Mouse (Mus musculus): ENCODE measurements around the gene Ager.
A peak's percentile ranks its signal among the peaks of the same experiment; 100 is the strongest.

The Ager gene

GRCm38 (mm10) chr17:34597566-34598095, at the start of gene Ager:
Gene Ager, plus strand, starts transcription at chr17:34597862.
- no peak for DNase-seq

GRCm38 (mm10) chr17:34549156-34549555, 48.5 kb upstream of the Ager start:
- DNase-seq, result no peak

- no peak for DNase-seq
These were observed 47.8 kb upstream of the Ager start for GRCm38 (mm10) chr17:34549843-34550242.

DNA sequence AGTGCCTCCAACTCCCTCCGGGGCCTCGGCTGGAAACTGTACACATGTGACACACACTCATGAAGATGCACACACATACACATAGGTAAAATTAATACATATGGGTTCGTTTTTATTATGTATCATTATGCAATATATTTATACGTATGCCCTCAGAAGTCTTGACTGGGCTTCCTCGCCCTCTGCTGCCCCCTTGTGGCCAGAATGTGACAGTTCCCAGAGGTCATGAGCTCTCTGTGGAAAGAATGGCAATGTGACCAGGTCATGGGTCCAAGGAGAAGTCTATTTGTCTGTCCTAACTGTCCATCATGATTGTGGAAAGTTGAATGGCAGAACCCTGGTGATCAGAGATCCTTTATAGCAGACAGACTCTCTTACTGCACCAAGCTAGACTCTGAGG, 42.2 kb upstream of the Ager start:
- DNase-seq, result peak; percentile 63 to 84

DNA sequence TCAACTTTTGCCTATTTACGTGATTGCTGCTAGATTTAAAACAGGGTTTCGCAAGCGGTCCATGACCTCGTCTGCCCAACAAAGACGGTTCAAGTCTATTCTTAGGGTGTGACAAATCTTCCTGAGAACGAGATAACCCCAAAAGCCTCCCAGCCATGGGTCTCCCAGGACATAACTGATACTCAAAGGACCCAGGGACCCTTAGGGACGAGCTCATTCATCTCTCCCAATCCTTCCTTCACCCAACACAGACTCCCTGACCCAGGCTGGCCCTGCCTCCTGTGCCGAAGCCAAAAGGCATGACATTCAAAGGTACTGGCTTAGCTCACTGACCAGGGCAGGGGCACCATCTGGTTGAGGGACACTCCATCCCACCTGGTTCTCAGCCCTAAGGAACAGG, 41.3 kb upstream of the Ager start:
- no peak for DNase-seq

GRCm38 (mm10) chr17:34557411-34557810, 40.3 kb upstream of the Ager start:
- DNase-seq, result no peak

DNA sequence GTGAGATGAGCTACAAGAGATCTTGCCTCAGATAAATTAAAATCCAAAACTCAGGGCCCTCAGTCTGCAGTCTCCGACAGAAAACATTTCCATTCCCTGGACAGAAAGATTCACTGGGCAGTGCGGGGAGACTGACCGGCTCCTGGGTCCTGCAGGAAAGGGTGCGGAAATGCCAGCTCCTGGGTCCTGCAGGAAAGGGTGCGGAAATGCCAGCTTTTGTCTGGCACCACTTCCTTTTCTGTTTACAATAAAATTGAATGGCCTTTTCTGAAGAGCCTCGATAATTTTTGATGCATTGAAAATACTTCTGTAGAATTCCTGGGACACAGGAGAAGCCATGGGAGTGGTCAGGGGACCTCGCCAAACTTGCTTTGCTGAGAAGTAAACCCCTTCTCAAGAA, 38.5 kb upstream of the Ager start:
- no peak for DNase-seq

DNA sequence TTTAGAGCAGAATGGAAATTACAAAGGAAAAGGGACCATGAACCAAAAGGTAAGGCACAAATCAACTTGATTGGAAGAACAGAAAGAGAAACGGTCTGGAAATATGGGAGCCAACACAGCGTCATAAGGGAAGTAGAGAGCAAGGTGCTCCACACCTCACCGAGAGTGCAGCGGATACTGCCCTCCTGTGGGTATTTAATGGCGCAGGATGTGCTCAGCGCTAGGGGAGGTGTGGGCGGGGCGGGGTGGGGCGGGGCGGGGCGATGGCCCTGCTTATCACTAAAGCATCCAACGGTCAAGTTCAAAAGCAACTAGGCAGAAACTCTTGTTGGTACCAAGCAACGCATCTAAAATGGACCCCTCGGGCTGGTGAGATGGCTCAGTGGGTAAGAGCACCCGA, 37.8 kb upstream of the Ager start:
- DNase-seq, result no peak

DNA sequence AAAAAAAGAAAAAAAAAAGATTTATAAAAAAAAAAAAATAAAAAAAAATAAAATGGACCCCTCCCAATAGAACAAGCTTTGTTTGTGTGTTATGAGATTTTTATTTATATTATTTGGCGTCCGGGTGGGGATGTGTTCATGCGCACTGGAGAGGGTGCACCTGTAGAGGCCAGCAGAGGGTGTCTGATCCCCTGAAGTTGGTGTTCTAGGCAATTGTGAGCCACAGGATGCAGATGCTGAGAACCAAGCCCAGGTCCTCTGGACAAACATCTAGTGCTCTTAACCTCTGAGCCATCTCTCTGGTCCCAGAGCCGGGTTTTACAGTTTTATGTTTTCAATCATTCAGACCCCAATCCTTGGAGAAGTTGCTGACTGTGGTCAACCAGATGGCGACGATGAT, 37.2 kb upstream of the Ager start:
- DNase-seq, result no peak

- peak in 1 of 2 experiments; percentile 56 for DNase-seq
These were observed 36.5 kb upstream of the Ager start for GRCm38 (mm10) chr17:34561200-34561599.

DNA sequence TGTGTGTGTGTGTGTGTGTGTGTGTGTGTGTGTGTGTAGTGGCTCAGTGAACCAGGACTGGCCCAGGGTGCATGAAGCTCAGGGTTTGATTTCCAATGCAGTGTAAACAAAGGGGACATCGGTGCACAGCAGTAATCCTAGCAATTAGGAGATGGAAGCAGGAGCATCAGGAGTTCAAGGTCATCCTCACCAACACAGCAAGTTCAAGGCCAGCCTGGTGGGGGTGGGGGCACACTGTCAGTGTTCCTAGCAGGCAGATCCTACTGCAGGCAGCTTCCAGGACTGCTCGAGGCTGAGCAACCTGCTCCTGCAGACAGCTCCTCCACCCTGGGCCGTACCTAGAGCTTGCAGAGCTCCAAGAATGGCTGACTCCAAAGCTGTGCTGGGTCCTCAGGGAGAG, 35.1 kb upstream of the Ager start:
- no peak for DNase-seq

DNA sequence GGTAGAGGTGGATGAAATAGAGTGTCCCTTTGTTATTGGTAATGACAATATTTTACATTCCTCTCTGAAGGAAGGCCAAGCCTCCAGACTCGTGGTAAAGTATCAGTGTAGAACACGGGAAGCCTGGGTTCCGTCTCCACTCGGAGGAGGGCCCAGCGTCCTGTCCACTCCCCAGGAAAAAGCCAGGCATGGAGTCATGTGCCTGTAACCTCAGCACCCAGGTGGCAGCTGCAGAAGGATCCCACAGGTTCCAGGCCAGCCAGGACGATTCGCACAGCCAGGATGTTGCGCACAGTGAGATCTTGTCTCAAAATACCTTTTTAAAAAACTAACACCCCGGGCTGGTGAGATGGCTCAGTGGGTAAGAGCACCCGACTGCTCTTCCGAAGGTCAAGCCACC, 34.3 kb upstream of the Ager start:
- no peak for DNase-seq

DNA sequence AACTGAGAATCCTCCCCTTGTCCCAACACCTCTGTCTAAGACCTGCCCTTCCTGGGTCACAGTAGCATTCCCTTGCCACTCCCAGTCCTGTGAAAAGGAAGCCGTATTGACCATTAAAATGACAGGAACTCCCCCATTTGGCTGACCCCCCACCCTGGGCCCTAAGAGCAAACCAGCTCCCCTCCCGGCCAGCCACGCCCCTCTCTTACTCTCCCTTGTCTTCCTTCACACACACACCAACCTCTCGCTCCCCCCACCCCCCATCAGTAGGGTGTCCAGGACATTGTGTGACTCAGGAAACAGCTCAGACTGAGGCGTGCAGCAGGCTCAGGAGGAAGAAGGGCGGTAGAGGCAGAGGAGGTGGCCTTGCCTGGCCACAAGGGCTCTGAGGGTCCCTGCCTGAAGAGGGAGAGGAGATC, 33.6 kb upstream of the Ager start, which contains the start of gene Notch4:
Gene Notch4 (plus strand): TSS at position 266 of the 419 bp plus-strand sequence.
- no peak for DNase-seq

DNA sequence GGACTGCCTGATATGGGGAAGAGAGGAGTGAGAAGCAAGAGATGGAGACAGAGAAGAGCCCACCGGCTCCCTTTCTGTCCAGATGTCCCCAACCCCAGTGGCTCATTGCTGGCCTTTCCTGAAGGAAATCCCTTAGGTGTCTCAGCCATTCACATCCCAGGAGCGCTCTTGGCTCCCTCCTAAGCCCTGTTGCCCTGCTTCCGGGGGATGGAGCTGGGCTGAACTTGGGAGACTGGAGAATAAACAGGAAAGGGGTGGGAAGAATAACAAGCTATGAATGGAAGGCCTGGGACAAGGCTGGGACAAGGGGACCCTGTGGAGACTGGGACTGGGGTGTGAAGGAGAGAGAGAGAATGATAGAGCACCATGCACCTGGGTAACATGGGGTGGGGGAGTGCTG, 32.9 kb upstream of the Ager start:
- no peak for DNase-seq

GRCm38 (mm10) chr17:34567311-34567710, 30.4 kb upstream of the Ager start:
- DNase-seq, result no peak

- no peak for DNase-seq
These were observed 29.2 kb upstream of the Ager start for GRCm38 (mm10) chr17:34568421-34568820.

- no peak for DNase-seq
These were observed 27.7 kb upstream of the Ager start for GRCm38 (mm10) chr17:34569919-34570318.

DNA sequence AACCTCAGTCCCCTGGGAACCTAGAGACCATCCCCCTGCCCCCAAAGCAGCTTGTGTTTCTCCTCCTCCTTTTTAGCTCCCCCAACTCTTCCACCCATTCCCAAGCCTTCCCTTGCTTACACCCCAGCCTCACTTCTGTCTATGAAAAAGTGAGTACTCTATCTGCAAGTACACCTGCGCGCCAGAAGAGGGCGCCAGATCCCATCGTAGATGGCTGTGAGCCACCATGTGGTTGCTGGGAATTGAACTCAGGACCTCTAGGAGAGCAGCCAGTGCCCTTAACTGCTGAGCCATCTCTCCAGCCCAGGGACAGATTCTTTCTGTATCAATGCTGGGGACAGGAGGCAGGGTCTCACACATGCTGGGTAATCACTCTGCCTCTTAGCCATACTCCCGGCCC, 25.8 kb upstream of the Ager start:
- DNase-seq, result no peak

DNA sequence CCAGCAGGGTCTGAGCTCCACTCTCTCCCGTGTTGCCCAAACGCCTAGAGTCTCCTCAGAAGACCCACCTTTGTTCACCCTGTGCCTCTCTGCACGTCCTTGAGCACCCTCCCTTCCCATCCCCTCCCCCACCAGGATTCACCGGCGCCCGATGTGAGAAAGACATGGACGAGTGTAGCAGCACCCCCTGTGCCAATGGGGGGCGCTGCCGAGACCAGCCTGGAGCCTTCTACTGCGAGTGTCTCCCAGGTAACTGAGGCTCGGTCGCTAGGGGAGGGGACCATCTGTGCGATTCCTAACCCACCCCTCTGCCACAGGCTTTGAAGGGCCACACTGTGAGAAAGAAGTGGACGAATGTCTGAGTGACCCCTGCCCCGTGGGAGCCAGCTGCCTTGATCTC, 25.3 kb upstream of the Ager start:
- DNase-seq, result no peak

GRCm38 (mm10) chr17:34576577-34576976, 21.1 kb upstream of the Ager start:
- DNase-seq, result no peak

DNA sequence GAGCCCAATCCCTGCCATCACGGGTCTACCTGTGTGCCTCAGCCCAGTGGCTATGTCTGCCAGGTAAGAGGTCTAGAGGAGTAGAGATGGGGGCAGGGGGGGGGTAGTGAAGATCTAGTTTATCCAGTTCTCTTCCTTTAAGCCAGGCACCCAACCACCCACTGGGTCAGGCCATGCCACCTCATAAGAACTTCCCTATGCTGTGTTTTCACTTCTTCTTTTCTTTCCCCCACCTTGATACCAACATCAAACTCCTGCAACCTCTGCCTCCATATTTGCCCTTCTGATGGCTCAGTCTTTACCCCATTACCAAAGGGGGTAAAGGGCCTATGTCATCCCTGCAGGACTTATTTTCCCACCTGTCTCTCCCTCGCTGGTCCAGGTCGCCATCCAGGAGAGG, 19.6 kb upstream of the Ager start:
- DNase-seq, result no peak

DNA sequence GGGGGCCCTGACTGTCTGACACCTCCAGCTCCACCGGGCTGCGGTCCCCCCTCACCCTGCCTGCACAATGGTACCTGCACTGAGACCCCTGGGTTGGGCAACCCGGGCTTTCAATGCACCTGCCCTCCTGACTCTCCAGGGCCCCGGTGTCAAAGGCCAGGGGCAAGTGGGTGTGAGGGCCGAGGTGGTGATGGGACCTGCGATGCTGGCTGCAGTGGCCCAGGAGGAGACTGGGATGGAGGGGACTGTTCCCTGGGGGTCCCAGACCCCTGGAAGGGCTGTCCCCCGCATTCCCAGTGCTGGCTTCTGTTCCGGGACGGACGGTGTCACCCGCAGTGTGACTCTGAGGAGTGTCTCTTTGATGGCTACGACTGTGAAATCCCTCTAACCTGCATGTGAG, 15.1 kb upstream of the Ager start:
- DNase-seq, result no peak

DNA sequence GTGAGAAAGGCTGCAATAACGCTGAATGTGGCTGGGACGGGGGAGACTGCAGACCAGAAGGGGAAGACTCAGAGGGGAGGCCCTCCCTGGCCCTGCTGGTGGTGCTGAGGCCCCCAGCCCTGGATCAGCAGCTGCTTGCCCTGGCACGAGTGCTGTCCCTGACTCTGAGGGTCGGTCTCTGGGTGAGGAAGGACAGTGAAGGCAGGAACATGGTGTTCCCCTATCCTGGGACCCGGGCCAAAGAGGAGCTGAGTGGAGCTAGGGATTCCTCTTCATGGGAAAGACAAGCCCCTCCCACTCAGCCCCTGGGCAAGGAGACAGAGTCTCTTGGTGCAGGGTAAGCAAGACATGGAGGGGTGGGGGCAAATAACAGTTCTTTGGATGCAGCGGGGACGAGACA, 14.3 kb upstream of the Ager start:
- peak in 1 of 2 experiments; percentile 4 for DNase-seq

- no peak for DNase-seq
These were observed 13.8 kb upstream of the Ager start for GRCm38 (mm10) chr17:34583819-34584218.

DNA sequence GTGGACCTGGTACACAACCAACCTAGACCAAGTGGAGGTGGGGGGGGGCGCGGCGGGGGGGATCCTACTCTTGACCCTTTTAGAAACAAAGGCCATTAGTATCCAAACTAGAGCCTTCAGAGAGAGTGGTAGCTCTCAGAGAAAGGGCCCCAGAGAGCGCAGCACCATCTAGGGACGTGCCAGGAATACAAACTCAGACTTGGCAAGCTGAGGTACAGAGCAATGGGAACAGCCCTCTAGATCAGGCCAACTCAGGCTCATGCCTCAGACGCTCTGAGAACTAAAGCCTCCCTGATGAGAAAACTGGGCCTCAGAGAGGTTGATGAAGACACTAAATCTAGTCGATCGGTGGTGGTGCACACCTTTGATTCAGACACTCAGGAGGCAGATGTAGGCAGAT, 12.5 kb upstream of the Ager start:
- no peak for DNase-seq

Measured in spleen, adult 18-20 months (tissue).